Mouse (Mus musculus) liver, adult 2 months (tissue): ENCODE data around the gene Themis2. TPM values are rescaled to one million over a fixed set of nuclear protein-coding genes. Genes with fewer than 3 reads are reported as not detected.
A peak's percentile ranks its signal among the peaks of the same experiment; 100 is the strongest.
"Not testable (repeated sequence)": the region's sequence is repeated elsewhere in the genome, so short reads cannot be mapped to it uniquely, and the experiment has no call there.

Experiments used
- DNase-seq: peaks from one replicate; pipeline ENCODE4 v3.0.0-alpha.2; 2011; ENCODE audit warnings: low read depth, low spot score; ENCODE audit errors: extremely low read depth
- H3K27ac ChIP-seq: fragments of 200-500 bp; replicated peaks from 2 replicates; pipeline ENCODE4 v1.5.1; 2012; ENCODE audit warnings: low read depth, mild to moderate bottlenecking, control low read depth, inconsistent platforms, low read length; ENCODE audit not compliant: insufficient read depth
- H3K27me3 ChIP-seq: fragments of 200-500 bp; 2 replicates; pipeline ENCODE4 v1.6.1; 2012; ENCODE audit warnings: mild to moderate bottlenecking, moderate library complexity, low read length, inconsistent platforms; ENCODE audit not compliant: control insufficient read depth, insufficient read depth
- H3K36me3 ChIP-seq: fragments of 200-500 bp; 2 replicates; pipeline ENCODE4 v1.6.1; 2012; ENCODE audit warnings: low read length, inconsistent platforms; ENCODE audit not compliant: control insufficient read depth, insufficient read depth
- H3K4me1 ChIP-seq: fragments of 200-500 bp; 2 replicates; pipeline ENCODE4 v1.6.1; 2011; ENCODE audit warnings: low read length; ENCODE audit not compliant: control insufficient read depth, insufficient read depth
- H3K4me3 ChIP-seq: fragments of 200-500 bp; 2 replicates; pipeline ENCODE4 v1.5.1; 2011; ENCODE audit warnings: low read depth, mild to moderate bottlenecking, control low read depth, low read length, moderate library complexity; ENCODE audit not compliant: insufficient read depth
- H3K79me2 ChIP-seq: fragments of 200-500 bp; 2 replicates; pipeline ENCODE4 v1.6.1; 2012; ENCODE audit warnings: inconsistent platforms, mild to moderate bottlenecking, low read length, moderate library complexity; ENCODE audit not compliant: control insufficient read depth, insufficient read depth
- H3K9ac ChIP-seq: fragments of 200-500 bp; 2 replicates; pipeline ENCODE4 v1.6.1; 2012; ENCODE audit warnings: low read depth, mild to moderate bottlenecking, control low read depth, inconsistent platforms, low read length
- CTCF ChIP-seq: fragments of 200-500 bp; IDR thresholded peaks from 2 replicates; pipeline ENCODE4 v1.5.1; 2011; ENCODE audit warnings: low read depth, low read length, control low read depth
- POLR2A ChIP-seq: fragments of 200-500 bp; IDR thresholded peaks from 2 replicates; pipeline ENCODE4 v1.6.1; 2011; ENCODE audit warnings: low read length, control low read depth; ENCODE audit not compliant: insufficient read depth; ENCODE audit errors: extremely low read depth
- WGBS: fragments of 180-500 bp; shearing (Covaris S2); methylation state at CpG from one replicate; pipeline ENCODE4 v1.1.7; 2018; 5-methylcytosine and 5-hydroxymethylcytosine counted together
- polyA plus RNA-seq: library from polyadenylated mRNA; depleted of rRNA; stranded (reverse); fragments of >200 nt; gene quantifications from 2 replicates; pipeline ENCODE4 v1.2.3, GENCODE M21; 2012
- total RNA-seq: library from RNA; depleted of rRNA; stranded (reverse); fragments of >200 nt; gene quantifications from 2 replicates; pipeline ENCODE4 v1.2.3, GENCODE M21; 2014

The Themis2 gene
- total and polyA plus RNA-seq, 2 experiments: 2.5 to 3.1 TPM

DNA sequence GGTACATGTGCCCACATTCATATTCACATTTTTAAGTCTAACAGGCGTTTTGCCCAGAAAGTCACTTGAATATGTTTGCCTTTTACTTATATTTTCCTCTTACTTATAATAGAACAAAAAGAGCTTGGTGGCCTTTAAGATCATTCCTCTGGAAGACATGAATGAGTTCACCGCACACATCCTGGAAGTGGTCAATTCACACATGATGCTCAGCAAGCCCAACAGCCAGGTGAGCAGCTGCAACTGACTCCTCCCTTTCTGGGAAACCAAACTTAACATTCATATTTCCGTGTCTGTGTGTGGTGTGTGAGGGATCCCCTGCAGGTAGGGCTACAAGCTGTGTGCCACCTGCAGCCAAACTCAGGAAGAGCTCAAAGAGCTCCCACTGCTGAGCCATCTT, 21.3 kb downstream of the Themis2 start:
- no peak overlapping the region for H3K9ac ChIP-seq
- peaks cover 22% of the 10 kb centered on the region; the same call in 1 of the 2 replicates for H3K36me3 ChIP-seq
- no peaks in the 10 kb centered on the region for H3K79me2 ChIP-seq
- H3K27ac ChIP-seq: no peak overlapping the region
- no peak overlapping the region for H3K4me3 ChIP-seq
- no peak for TF ChIP-seq POLR2A
- TF ChIP-seq CTCF: no peak
- no peak for DNase-seq
- 84% methylated on average over 3 of the region's 3 CpGs for WGBS
- no peaks in the 10 kb centered on the region for H3K4me1 ChIP-seq
- no peaks in the 10 kb centered on the region for H3K27me3 ChIP-seq

DNA sequence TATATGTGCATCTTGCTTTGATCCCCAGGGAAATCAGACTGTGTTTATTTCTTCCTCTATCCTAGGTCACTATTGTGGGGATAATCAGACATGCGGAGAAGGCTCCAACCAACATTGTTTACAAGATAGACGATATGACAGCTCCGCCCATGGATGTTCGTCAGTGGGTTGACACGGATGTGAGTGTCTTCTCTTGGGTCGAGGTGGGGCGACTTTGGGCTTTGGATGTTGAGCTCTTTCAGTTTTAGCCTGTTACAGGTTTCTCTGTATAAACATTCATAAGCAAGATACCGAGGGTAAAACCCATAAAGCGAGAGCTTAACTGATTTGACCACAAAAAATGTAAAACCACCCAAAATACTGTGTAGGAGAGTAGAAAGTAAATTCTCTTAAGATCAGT, 24.4 kb downstream of the Themis2 start:
- H3K36me3 ChIP-seq: peaks cover 15% of the 10 kb centered on the region; the same call in 1 of the 2 replicates

DNA sequence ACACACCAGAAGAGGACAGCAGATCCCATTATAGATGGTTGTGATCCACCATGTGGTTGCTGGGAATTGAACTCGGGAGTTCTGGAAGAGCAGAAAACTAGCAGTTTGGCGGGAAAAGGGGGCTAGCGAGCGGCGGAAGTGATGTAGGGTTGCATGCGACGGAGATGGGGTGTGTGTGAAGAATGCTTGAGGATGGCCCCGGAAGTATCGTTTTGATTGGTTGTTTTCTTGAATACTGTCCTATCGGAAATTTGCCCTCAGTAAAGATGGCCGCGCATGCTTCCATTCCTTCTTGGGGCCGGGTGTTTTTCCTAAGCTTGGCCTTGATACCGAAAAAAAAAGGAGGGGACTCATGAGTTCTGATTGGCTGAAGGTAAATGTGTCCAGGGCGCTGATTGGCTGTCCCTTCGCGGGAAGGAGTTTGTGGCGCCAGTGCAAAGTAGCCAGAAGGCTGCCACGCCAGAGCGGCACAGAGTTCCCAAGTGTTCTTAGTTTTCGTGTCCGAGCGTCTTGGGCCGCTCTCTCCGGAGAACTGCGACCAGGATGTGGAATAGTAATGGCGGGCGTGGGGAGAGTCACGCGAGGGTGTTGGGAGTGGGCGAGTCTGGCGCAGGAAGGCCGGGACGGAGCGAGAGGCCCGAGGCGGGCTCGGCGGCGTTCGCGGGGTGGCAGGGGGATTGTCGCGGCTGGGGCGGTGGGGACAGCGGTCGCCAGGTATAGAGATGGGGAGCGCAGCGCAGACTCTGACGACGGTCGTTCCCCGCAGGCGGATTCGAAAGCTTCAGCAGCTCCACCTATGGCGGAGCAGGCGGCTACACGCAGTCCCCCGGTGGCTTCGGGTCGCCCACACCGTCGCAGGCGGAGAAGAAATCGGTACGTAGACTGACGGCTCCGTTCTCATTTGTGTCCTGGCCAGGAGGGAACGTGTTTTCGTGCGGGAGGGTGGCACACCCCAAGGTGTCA, 28.0 kb downstream of the Themis2 start, which contains the start of gene Rpa2:
Rpa2 (plus strand) TSS at position 419 of the 963 bp plus-strand sequence.
- H3K79me2 ChIP-seq: no peaks in the 10 kb centered on the region
- TF ChIP-seq POLR2A: no peak
- TF ChIP-seq CTCF: no peak
- peak within 1 kb of the TSS; percentile 80 for H3K9ac ChIP-seq
- H3K36me3 ChIP-seq: peaks cover 2% of the 10 kb centered on the region; the same call in 1 of the 2 replicates
- peak; percentile 99 for DNase-seq
- no peak within 1 kb of the TSS for H3K27ac ChIP-seq
- H3K27me3 ChIP-seq: no peaks in the 10 kb centered on the region
- peak within 1 kb of the TSS; percentile 89 for H3K4me3 ChIP-seq
- under 1% methylated on average over 71 of the region's 71 CpGs for WGBS
- H3K4me1 ChIP-seq: 0 out of 2 replicates have a peak, but pooled peaks cover 5% of the 10 kb centered on the region

More for the DNA sequence above, 24.4 kb downstream of the Themis2 start:
- H3K79me2 ChIP-seq: no peaks in the 10 kb centered on the region
- 89% methylated on average over 9 of the region's 9 CpGs for WGBS
- no peak overlapping the region for H3K27ac ChIP-seq
- H3K9ac ChIP-seq: no peak overlapping the region
- no peak overlapping the region for H3K4me3 ChIP-seq
- TF ChIP-seq POLR2A: no peak
- no peak for TF ChIP-seq CTCF
- H3K4me1 ChIP-seq: 0 out of 2 replicates have a peak, but pooled peaks cover 5% of the 10 kb centered on the region
- DNase-seq: no peak
- no peaks in the 10 kb centered on the region for H3K27me3 ChIP-seq

DNA sequence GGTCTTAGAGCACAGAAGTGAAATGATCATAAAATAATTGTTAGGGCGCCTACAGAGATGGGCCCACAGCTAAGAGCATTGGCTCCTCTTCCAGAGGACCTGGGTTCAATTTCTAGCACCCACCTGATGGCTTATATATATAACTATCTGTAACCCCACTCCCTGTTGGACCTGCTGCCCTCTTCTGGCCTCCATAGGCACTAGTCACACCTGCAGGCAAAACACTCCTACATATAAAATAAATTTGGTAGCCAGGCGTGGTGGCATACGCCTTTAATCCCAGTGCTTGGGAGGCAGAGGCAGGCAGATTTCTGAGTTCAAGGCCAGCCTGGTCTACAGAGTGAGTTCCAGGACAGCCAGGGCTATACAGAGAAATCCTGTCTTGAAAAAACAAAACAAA, 33.1 kb downstream of the Themis2 start:
- not testable (repeated sequence) for H3K4me3 ChIP-seq, DNase-seq, H3K27me3 ChIP-seq, H3K27ac ChIP-seq, H3K4me1 ChIP-seq, H3K9ac ChIP-seq, H3K79me2 ChIP-seq, H3K36me3 ChIP-seq
- WGBS: 96% methylated on average over 3 of the region's 3 CpGs

DNA sequence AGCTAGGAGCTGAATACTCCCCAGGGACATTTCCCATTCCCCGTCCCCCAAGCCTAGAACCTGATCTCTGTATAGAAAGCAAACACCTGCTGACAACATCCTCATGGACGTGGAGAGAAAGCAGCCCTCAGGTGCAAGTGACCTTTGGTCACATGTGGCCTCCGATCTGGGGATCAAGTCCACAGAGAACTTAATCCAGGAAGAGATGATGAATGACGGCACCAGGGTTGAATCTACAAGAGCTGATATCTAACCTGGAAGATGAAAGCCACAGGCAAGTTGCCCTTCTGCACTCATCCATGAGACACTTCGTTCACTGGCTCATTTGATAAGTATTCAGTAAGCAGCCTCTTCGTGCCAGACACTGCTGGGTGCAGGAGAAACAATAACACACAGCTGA, 33.6 kb downstream of the Themis2 start:
- 63% methylated on average over 6 of the region's 6 CpGs for WGBS
- no peak overlapping the region for H3K27ac ChIP-seq
- H3K9ac ChIP-seq: no peak overlapping the region
- no peaks in the 10 kb centered on the region for H3K27me3 ChIP-seq
- H3K36me3 ChIP-seq: no peaks in the 10 kb centered on the region
- H3K4me3 ChIP-seq: no peak overlapping the region
- no peak for TF ChIP-seq CTCF
- TF ChIP-seq POLR2A: no peak
- H3K4me1 ChIP-seq: peaks cover 6% of the 10 kb centered on the region
- no peaks in the 10 kb centered on the region for H3K79me2 ChIP-seq
- DNase-seq: peak; percentile 22

DNA sequence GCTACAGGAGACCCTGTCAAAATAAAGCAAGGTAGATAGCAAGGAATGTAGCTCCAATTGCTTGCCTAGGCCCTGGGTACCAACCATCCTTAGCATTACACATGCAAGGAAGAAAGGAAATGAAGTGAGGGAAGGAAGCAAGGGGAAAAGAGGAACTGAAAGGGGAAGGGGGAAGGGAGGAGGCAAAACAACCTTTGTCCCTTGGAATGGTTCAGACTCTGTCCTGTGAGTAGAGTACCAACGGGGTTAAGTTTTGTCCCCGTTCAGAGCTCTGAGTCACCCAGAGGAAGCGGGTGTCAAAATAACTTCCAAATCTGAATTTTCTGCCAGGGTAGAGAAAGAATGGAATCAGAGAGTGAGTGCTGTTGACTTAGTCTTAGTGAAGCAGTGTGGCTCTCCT, 35.9 kb downstream of the Themis2 start:
- WGBS: 7% methylated on average over 3 of the region's 3 CpGs
- TF ChIP-seq CTCF (no peak), POLR2A (no peak)
- H3K9ac ChIP-seq: no peak overlapping the region
- H3K4me3 ChIP-seq: no peak overlapping the region
- H3K36me3 ChIP-seq: no peaks in the 10 kb centered on the region
- H3K79me2 ChIP-seq: no peaks in the 10 kb centered on the region
- DNase-seq: peak; percentile 61
- peaks cover 6% of the 10 kb centered on the region for H3K4me1 ChIP-seq
- no peaks in the 10 kb centered on the region for H3K27me3 ChIP-seq
- H3K27ac ChIP-seq: no peak overlapping the region
